Mouse (Mus musculus) embryonic fibroblast, embryonic 13.5 days (primary cell): ENCODE measurements around the gene Tns2.

ENCODE experiments used
- CTCF ChIP-seq: IDR thresholded peaks from 2 replicates; pipeline ENCODE4 v1.5.1; 2011; ENCODE audit warnings: mild to moderate bottlenecking, control low read depth, low read length, moderate library complexity, borderline replicate concordance; ENCODE audit not compliant: insufficient read depth
- POLR2A ChIP-seq: IDR thresholded peaks from 2 replicates; pipeline ENCODE4 v1.6.1; 2011; ENCODE audit warnings: low read depth, mild to moderate bottlenecking, control low read depth, low read length, moderate library complexity

GRCm38 (mm10) chr15:102160415-102161060 lies 60.3 kb downstream of the Tns2 start:
- TF ChIP-seq POLR2A (no peak), CTCF (no peak)
